Mouse (Mus musculus): Measurements from ENCODE around the gene Gm43552. TPM values are rescaled to one million over a fixed set of nuclear protein-coding genes. Genes with fewer than 3 reads are reported as not detected.

Gene Gm43552
- polyA plus RNA-seq, 1 experiment from 2014 or later = 2.3 TPM

- Histone ChIP-seq H3K27me3 (ENCODE audit: control insufficient read depth, insufficient read depth, low read length) (no peaks in the 10 kb centered on the region), H3K27ac (ENCODE audit: low read length) (no peak overlapping the region), H3K4me2 (ENCODE audit: low read depth, low read length) (peak overlapping the region; percentile 54), H3K9me3 (replicated peaks; ENCODE audit: control insufficient read depth, low read length) (no peaks in the 10 kb centered on the region), H3K36me3 (ENCODE audit: control insufficient read depth, insufficient read depth) (no peaks in the 10 kb centered on the region), H3K4me3 (ENCODE audit: low read length) (no peak overlapping the region), H3K4me1 (ENCODE audit: control insufficient read depth, insufficient read depth, low read length) (no peaks in the 10 kb centered on the region), H3K9ac (ENCODE audit: low read length) (no peak overlapping the region)
- WGBS = 11% methylated on average over 8 of the region's 8 CpGs
- no peak for ATAC-seq (replicated peaks; ENCODE audit: extremely low read depth, insufficient read depth, low FRiP score)
Measured at GRCm38 (mm10) chr5:65505786-65506185, 13.2 kb upstream of the Gm43552 start.

GRCm38 (mm10) chr5:65501407-65501806 lies 8.8 kb upstream of the Gm43552 start:
- Histone ChIP-seq H3K36me3 (ENCODE audit: control insufficient read depth, insufficient read depth) (no peaks in the 10 kb centered on the region), H3K4me3 (ENCODE audit: low read length) (no peak overlapping the region), H3K9me3 (replicated peaks; ENCODE audit: control insufficient read depth, low read length) (no peaks in the 10 kb centered on the region), H3K4me2 (ENCODE audit: low read depth, low read length) (no peak overlapping the region), H3K4me1 (ENCODE audit: control insufficient read depth, insufficient read depth, low read length) (no peaks in the 10 kb centered on the region), H3K9ac (ENCODE audit: low read length) (no peak overlapping the region), H3K27me3 (ENCODE audit: control insufficient read depth, insufficient read depth, low read length) (no peaks in the 10 kb centered on the region), H3K27ac (ENCODE audit: low read length) (no peak overlapping the region)
- 91% methylated on average over 9 of the region's 9 CpGs for WGBS
- no peak for ATAC-seq (replicated peaks; ENCODE audit: extremely low read depth, insufficient read depth, low FRiP score)

GRCm38 (mm10) chr5:65500231-65500630 lies 7.6 kb upstream of the Gm43552 start:
- WGBS = 75% methylated on average over 7 of the region's 7 CpGs
- no peak overlapping the region for H3K4me2 ChIP-seq (ENCODE audit: low read depth, low read length)
- no peaks in the 10 kb centered on the region for H3K27me3 ChIP-seq (ENCODE audit: control insufficient read depth, insufficient read depth, low read length)
- no peaks in the 10 kb centered on the region for H3K4me1 ChIP-seq (ENCODE audit: control insufficient read depth, insufficient read depth, low read length)
- no peak for ATAC-seq (replicated peaks; ENCODE audit: extremely low read depth, insufficient read depth, low FRiP score)
- H3K27ac ChIP-seq (ENCODE audit: low read length) = no peak overlapping the region
- H3K9ac ChIP-seq (ENCODE audit: low read length) = no peak overlapping the region
- no peaks in the 10 kb centered on the region for H3K9me3 ChIP-seq (replicated peaks; ENCODE audit: control insufficient read depth, low read length)
- no peak overlapping the region for H3K4me3 ChIP-seq (ENCODE audit: low read length)
- H3K36me3 ChIP-seq (ENCODE audit: control insufficient read depth, insufficient read depth) = no peaks in the 10 kb centered on the region

GRCm38 (mm10) chr5:65491767-65492715 lies 592 bp downstream of the Gm43552 start:
- Histone ChIP-seq H3K9ac (ENCODE audit: low read length) (peak overlapping the region; percentile 85), H3K4me2 (ENCODE audit: low read depth, low read length) (peak overlapping the region; percentile 69), H3K27ac (ENCODE audit: low read length) (peak overlapping the region; percentile 97), H3K36me3 (ENCODE audit: control insufficient read depth, insufficient read depth) (no peaks in the 10 kb centered on the region), H3K4me3 (ENCODE audit: low read length) (peak overlapping the region; percentile 68), H3K9me3 (replicated peaks; ENCODE audit: control insufficient read depth, low read length) (no peaks in the 10 kb centered on the region), H3K27me3 (ENCODE audit: control insufficient read depth, insufficient read depth, low read length) (no peaks in the 10 kb centered on the region), H3K4me1 (ENCODE audit: control insufficient read depth, insufficient read depth, low read length) (peaks cover 42% of the 10 kb centered on the region)
- under 1% methylated on average over 57 of the region's 57 CpGs for WGBS
- peak; percentile 82 for ATAC-seq (replicated peaks; ENCODE audit: extremely low read depth, insufficient read depth, low FRiP score)

GRCm38 (mm10) chr5:65489830-65490229 lies 2.8 kb downstream of the Gm43552 start:
- Histone ChIP-seq H3K4me2 (ENCODE audit: low read depth, low read length) (peak overlapping the region; percentile 20), H3K27ac (ENCODE audit: low read length) (peak overlapping the region; percentile 53; the same call in 1 of the 2 replicates), H3K9me3 (replicated peaks; ENCODE audit: control insufficient read depth, low read length) (no peaks in the 10 kb centered on the region), H3K36me3 (ENCODE audit: control insufficient read depth, insufficient read depth) (no peaks in the 10 kb centered on the region), H3K27me3 (ENCODE audit: control insufficient read depth, insufficient read depth, low read length) (no peaks in the 10 kb centered on the region), H3K4me1 (ENCODE audit: control insufficient read depth, insufficient read depth, low read length) (peaks cover 48% of the 10 kb centered on the region), H3K4me3 (ENCODE audit: low read length) (no peak overlapping the region), H3K9ac (ENCODE audit: low read length) (no peak overlapping the region)
- no peak for ATAC-seq (replicated peaks; ENCODE audit: extremely low read depth, insufficient read depth, low FRiP score)
- 26% methylated on average over 4 of the region's 4 CpGs for WGBS

- Histone ChIP-seq H3K27me3 (ENCODE audit: control insufficient read depth, insufficient read depth, low read length) (no peaks in the 10 kb centered on the region), H3K36me3 (ENCODE audit: control insufficient read depth, insufficient read depth) (no peaks in the 10 kb centered on the region), H3K9ac (ENCODE audit: low read length) (no peak overlapping the region), H3K4me3 (ENCODE audit: low read length) (no peak overlapping the region), H3K27ac (ENCODE audit: low read length) (no peak overlapping the region), H3K9me3 (replicated peaks; ENCODE audit: control insufficient read depth, low read length) (no peaks in the 10 kb centered on the region), H3K4me1 (ENCODE audit: control insufficient read depth, insufficient read depth, low read length) (peaks cover 53% of the 10 kb centered on the region), H3K4me2 (ENCODE audit: low read depth, low read length) (no peak overlapping the region)
- no peak for ATAC-seq (replicated peaks; ENCODE audit: extremely low read depth, insufficient read depth, low FRiP score)
- WGBS = 73% methylated on average over 7 of the region's 7 CpGs
Measured at GRCm38 (mm10) chr5:65488725-65489124, 3.9 kb downstream of the Gm43552 start.

- H3K4me2 ChIP-seq (ENCODE audit: low read depth, low read length) = peak overlapping the region; percentile 42
- 44% methylated on average over 10 of the region's 10 CpGs for WGBS
- no peak overlapping the region for H3K4me3 ChIP-seq (ENCODE audit: low read length)
- H3K4me1 ChIP-seq (ENCODE audit: control insufficient read depth, insufficient read depth, low read length) = peaks cover 48% of the 10 kb centered on the region
- no peaks in the 10 kb centered on the region for H3K9me3 ChIP-seq (replicated peaks; ENCODE audit: control insufficient read depth, low read length)
- H3K36me3 ChIP-seq (ENCODE audit: control insufficient read depth, insufficient read depth) = no peaks in the 10 kb centered on the region
- H3K27me3 ChIP-seq (ENCODE audit: control insufficient read depth, insufficient read depth, low read length) = no peaks in the 10 kb centered on the region
- peak overlapping the region; percentile 91 for H3K27ac ChIP-seq (ENCODE audit: low read length)
- peak overlapping the region; percentile 50 for H3K9ac ChIP-seq (ENCODE audit: low read length)
- 0 out of 2 replicates have a peak, but pooled peaks have one; percentile 25 for ATAC-seq (replicated peaks; ENCODE audit: extremely low read depth, insufficient read depth, low FRiP score)
Measured at GRCm38 (mm10) chr5:65487381-65487780, 5.3 kb downstream of the Gm43552 start.

GRCm38 (mm10) chr5:65486514-65486913 lies 6.1 kb downstream of the Gm43552 start:
- no peak overlapping the region for H3K27ac ChIP-seq (ENCODE audit: low read length)
- H3K4me2 ChIP-seq (ENCODE audit: low read depth, low read length) = no peak overlapping the region
- H3K36me3 ChIP-seq (ENCODE audit: control insufficient read depth, insufficient read depth) = no peaks in the 10 kb centered on the region
- no peak for ATAC-seq (replicated peaks; ENCODE audit: extremely low read depth, insufficient read depth, low FRiP score)
- WGBS = 99% methylated on average over 2 of the region's 2 CpGs
- H3K4me3 ChIP-seq (ENCODE audit: low read length) = no peak overlapping the region
- peaks cover 49% of the 10 kb centered on the region for H3K4me1 ChIP-seq (ENCODE audit: control insufficient read depth, insufficient read depth, low read length)
- H3K27me3 ChIP-seq (ENCODE audit: control insufficient read depth, insufficient read depth, low read length) = no peaks in the 10 kb centered on the region
- no peak overlapping the region for H3K9ac ChIP-seq (ENCODE audit: low read length)
- no peaks in the 10 kb centered on the region for H3K9me3 ChIP-seq (replicated peaks; ENCODE audit: control insufficient read depth, low read length)

- 85% methylated on average over 4 of the region's 4 CpGs for WGBS
- no peak overlapping the region for H3K9ac ChIP-seq (ENCODE audit: low read length)
- ATAC-seq (replicated peaks; ENCODE audit: extremely low read depth, insufficient read depth, low FRiP score) = no peak
Measured at GRCm38 (mm10) chr5:65482996-65483395, 9.6 kb downstream of the Gm43552 start.

More at GRCm38 (mm10) chr5:65482996-65483395, 9.6 kb downstream of the Gm43552 start:
- Histone ChIP-seq H3K4me2 (ENCODE audit: low read depth, low read length) (no peak overlapping the region), H3K4me1 (ENCODE audit: control insufficient read depth, insufficient read depth, low read length) (peaks cover 35% of the 10 kb centered on the region), H3K27ac (ENCODE audit: low read length) (no peak overlapping the region), H3K4me3 (ENCODE audit: low read length) (no peak overlapping the region), H3K9me3 (replicated peaks; ENCODE audit: control insufficient read depth, low read length) (no peaks in the 10 kb centered on the region), H3K27me3 (ENCODE audit: control insufficient read depth, insufficient read depth, low read length) (no peaks in the 10 kb centered on the region), H3K36me3 (ENCODE audit: control insufficient read depth, insufficient read depth) (no peaks in the 10 kb centered on the region)

All from heart, embryonic 16.5 days (tissue).